Mouse (Mus musculus) 416B (cell line): ENCODE data around the gene Usp48.

Experiments used
- DNase-seq: peaks from one replicate; pipeline ENCODE4 v3.0.0; 2011; ENCODE audit warnings: low read depth

Gene Usp48

DNA sequence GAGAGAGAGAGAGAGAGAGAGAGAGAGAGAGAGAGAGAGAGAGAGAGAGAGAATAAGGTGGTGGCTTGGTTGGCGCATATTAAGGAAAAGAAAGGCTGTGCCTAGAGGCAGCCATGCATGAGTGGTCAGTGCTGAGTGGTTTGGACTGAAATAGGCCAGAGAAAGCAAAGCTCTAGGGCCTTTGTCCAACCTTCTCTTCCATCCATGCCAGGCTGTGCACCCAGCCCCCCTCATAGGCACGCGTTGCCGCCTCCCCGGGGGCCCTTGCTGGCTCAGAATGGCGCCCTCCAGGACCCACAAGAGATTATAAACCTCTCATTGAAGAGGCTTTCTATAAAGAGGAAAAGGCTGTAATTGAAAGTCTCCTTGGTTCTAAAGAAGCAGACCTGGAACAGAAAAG lies 68.0 kb downstream of the Usp48 start:
- no peak for DNase-seq

DNA sequence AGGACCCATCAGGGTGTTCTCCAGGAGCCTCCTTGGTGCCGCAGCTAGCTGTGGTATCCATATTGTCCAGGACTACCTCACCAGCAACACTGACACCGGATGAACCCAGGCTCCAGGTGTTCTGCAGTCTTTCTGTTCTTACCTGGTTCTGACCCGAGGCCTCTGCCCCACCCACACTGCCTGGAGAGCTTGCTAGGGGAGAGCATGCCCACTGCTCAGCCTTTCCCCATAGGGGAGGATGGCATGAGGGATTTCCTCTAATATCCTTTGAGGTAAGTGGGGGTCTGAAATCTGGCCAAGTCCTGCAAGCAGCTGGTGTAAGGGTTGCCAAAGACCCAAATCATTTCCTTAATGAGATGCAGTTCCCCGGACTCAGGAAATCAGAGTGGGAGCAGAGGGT lies 69.9 kb downstream of the Usp48 start:
- DNase-seq: no peak

DNA sequence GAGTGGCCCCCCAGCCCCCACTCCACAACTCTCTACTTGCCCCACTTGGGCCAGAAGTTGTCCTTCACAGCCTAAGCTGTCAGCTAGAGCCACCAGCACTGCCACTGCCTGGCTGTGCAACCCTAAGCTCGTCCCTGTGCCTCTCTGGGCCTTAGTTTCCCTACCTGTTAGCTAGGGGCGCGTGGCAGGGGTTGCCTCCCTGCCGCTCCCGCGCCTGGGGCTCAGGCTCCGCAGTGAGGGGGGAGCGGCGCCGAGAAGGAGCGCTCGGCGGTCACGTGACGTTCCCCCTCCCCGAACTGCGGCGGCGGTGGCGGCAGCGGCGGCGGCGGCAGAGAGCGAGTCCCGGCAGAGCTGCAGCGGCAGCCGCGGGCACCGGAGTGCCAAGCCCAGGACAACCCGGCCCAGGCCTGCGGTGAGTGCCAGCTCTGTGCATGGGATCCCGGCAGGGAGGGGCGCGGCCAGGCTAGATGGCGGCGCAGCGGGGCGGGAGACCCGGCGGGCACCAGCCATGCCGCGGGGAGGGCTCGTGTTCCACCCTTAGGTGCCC lies 71.0 kb downstream of the Usp48 start, which contains the start of gene Rap1gap:
TSS of gene Rap1gap (plus strand) at position 294 of the 547 bp plus-strand sequence.
- DNase-seq: no peak

DNA sequence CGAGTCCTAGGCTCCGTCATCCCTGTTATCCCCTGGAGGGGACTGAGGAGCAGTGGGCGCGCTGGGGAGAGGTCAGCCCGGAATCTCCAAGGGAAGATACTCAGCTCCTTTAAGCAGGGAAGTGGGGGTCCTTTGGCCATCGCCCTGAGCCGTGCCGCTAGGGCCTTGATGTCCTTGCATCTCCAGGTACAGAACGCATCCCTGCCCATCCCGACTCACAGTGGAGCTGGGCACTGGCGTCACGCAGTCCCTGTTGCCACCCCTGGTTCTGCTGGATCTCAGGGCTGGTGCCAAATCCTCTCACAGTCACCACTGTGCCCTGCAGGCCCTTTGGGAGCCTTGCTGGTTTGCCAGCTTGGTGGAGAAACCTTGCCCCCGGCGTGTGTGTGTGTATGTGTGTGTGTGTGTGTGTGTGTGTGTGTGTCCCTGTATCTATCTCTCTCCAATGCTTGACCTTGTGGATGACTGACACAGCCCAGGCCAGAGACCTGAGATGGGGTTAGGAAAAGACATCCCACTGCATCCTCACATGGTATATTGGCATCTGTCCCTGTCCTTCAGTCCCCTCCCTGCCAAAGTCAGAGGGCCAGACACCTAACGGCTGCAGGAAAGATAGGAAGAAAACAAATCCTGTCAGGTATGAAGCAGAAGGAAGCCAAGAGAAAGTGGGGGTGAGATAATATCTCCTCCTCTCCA lies 71.6 kb downstream of the Usp48 start:
- no peak for DNase-seq

DNA sequence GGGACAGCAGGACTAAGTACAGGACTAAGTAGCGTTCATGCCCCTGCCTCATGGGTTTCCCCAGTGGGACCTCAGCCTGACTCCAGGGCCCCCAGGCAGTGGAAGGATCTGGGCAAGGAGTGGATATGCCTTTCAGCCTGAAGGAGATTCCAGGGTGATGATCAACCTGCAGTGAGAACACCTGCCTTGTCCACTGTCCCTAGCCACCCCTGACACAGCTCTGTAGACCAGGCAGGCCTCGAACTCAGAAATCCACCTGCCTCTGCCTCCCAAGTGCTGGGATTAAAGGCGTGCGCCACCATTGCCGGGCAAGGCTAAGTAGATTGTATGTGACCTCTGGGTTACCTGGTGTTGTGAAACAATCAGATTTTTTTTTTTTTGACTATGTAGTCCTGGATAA lies 72.2 kb downstream of the Usp48 start:
- DNase-seq: no peak

DNA sequence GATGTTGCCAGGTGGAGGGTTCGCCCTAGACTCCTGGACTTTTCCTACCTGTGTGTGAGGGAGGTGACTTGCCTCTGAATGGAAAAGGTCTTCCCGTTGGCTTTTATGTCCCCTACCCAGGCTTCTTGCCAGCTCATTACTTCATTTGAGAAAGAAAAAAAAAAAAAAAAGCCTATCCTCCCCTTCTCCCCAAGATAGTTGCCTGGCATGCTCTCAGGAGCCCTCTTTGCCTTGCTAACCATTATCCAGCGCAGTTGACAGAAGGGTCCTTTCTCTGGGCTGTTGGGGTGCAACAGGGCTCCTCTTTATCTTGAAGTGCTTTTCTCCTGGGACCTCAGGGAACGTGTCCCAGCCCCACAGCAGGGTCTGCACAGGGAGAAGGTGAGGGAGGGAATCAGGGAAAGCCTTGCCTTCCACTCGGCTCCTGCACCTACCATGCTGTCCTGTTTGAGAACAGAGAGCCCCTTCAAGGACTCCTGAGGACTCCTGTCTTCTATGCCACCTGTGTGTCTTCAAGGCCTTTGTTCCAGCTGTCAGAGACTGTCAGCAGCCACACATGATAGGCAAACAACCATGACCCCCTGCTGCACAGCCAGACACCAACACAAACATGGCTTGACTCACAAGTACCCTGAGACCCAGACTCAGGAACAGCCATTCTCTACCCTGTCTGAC lies 72.9 kb downstream of the Usp48 start:
- no peak for DNase-seq

DNA sequence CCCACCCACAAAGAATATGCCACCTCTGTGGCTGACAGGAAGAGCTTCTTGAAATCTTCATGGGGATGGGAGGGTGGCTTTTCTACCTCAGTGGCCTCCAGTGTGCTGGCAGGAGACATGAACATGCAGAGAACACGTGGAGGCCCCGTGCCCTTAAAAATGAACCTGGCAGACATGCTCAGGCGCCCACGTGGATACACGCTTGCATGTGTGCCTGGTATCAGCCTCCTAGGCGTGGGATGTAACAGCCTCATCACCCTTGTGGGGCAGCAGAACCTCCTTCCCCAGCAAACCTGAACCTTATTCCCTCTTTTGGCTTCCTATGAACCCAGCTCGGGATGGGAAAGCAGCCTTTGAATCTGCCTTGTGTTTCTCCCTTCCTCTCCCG lies 73.4 kb downstream of the Usp48 start:
- DNase-seq: no peak

DNA sequence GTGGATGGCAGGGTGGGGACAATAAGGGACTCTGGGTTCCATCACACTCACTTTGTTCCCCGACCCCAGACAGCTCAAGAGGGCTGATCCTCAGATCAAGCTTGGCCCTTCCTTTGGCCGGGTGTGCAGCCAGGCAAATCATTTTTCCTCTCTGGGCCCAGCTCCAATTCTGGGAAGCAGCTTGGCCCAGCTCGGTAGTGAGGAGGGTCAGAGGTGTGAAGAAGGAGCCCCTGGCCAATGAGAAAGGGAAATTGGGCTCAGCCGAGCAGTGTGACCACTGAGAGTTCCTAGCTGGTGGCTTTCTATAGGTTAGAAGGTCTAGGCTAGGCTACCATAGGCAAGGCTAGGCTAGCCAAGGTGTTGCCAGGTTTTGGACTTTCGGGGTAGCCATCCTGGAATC lies 74.2 kb downstream of the Usp48 start:
- DNase-seq: no peak

DNA sequence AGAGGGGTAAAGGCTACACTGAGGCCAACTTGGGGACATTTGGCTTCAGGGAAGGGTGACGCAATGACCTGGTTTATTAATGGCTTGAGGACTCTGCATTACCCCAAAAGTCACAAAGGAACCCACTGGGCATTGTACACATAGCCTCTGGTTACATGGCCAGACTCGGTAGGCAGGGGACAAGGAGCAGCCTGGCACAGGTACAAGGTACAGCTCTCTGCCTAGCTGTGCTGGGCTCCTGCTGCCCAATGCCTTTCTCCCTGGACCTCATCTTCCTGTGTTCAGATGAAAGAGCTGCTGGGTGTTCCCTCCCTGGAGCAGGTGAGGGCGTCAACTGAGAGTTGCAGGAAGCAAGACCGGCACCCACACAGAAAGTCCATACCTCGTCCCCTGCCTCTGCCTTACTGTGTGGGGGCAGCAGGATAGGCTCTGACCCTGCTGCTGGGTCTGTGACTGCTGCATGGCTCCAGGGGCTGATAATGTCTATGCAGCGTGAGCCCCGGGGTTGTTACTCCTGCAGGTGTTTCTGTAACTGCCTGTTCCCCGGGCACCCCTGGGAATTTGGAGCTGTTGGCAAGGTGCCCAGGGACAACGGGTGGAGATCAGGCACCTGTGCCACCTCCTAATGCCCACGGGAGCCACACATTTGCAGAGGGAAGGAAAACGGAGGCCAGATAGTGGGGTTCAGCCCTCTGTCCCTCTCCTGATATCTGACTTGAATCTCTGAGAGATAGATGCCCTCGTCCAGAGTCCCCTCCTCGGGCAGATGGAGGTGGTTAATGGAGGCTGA lies 78.4 kb downstream of the Usp48 start:
- DNase-seq: no peak

DNA sequence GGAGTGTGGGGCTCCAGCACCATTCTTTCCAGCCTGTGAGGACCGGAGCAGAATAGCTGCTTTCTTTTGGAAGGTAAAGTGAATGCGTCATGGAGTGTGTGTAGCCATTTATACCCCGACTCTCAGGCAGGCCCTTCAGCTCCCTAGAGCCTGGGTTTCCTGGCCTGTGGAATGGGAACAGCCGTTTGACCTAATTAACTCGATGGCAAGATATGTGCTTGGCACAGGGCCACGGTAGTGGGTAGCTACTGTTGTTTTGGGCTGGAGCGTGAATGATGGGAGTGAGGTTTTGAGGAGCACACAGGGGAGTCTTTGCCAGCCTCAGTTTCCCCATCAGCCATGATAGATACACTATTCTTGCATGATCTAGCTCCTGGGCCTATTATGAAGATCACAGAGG lies 82.0 kb downstream of the Usp48 start:
- no peak for DNase-seq

DNA sequence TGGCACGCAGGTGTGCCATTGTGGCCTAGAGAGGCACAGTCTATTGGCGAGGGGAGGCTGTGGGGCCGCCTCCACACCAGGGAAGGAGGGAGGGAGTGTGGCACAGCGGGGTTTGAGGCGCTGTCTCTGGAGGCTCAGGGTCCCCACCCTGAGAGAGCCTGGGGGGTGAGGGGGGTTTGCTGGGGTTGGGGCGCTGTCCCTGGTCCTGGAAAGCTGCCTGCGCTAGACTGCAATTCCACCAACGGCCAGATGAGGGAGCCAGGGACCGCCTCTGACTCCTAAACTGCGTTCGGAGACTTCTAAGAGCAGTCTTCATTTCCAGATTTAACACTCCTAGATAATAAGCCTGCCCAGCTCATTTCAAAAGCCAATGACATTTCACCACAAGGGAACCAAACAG lies 82.5 kb downstream of the Usp48 start:
- DNase-seq: peak; percentile 55

DNA sequence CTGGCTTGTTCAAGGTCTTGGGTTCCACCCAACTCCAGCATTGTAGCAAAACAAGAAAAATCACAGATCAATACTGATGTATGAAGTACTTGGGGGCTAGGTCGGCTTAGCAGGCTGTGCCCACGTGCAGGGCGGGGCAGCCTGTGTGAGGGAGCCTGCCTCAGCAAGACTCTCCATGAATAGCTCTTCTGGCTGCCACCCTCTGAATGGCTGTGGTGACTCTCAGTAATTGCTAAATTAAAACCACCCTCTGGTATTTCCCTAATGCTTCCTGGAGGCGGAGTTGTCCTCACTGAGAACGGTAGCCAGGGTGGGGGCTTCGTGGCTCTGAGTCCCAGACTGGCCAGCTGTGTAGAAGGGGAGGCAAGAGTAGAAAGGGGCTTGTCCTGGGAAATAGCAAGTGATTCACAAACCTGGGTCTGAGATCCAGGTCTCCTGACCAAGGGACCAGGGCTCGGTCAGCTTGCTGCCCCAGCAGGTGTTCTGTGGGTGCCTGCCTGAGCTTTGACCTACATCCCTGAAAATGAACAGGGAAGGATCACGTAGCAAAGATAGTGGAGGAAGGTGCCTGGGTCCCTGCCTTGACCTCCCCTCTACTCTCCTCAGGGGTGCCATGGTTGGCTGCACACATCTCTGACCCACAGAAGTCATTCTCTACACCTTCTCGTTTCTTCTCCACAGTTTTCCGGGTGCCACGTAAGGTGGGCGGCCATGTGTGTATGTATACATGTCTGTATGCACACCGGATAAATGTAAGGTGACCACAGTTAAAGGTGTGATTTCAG lies 83.3 kb downstream of the Usp48 start:
- DNase-seq: no peak

DNA sequence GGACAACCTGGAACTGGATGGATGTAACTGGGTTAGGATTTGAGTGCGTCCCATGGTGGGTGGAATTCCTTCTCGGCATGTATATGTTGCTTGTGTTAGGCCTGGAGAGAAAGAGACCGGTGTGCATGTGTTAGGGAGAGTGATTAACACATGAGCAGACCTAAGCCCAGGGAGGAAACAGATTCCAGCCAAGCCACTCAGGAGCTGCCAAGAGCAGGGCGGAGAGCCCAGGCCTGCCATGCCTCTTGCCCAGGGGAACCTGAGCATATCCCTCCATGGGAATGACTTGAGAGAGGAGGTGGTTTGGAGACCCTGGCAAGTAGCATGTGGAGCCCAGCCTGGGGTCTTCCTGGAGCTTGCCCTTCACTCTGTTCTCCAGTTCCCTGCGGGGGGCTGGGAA lies 84.4 kb downstream of the Usp48 start:
- DNase-seq: no peak

DNA sequence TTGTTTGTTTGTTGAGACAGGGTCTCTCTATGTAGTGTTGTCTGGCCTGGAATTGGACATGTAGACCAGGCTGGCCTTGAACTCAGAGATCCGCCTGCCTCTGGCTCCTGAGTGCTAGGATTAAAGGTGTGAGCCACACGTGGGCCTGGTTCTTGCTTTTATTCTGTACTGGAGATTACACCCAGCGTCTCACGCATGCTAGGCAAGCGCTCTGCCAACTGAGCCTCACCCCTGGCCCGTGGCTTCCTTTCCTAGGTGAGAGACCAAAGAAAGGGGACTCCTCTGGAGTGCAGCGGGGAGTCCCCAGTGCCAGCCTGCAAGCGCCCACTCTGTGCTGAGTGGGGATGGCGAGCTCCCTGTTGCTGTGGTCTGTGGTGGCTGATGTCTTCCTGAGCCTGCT lies 85.0 kb downstream of the Usp48 start:
- DNase-seq: no peak

DNA sequence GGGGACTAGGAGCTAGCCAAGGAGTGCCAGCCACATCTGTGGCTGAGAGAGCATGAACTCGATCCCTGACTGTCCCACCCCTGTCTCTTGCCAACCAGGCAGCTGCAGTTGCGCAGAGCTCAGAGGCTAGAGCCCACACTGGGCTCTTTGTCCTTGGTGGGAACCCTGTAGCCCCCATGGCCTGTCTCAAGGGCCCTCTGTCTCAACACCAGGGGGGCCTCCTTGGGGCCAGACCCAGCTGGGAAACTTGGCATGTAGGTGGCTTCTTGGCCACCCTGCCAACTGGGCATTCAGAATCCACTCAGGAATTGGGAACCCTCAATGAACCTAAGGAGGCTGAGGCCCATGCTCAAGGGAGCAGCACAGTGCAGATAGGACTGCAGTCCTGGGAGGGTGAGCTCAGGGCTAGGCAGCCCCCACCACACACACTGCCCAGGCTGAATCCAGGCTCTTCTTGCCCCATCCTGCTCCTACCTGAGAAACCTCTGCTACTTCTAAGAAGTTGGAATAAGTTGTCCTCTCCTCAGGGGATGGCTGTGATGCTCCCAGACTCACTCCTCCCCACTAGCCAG lies 86.5 kb downstream of the Usp48 start:
- DNase-seq: no peak

DNA sequence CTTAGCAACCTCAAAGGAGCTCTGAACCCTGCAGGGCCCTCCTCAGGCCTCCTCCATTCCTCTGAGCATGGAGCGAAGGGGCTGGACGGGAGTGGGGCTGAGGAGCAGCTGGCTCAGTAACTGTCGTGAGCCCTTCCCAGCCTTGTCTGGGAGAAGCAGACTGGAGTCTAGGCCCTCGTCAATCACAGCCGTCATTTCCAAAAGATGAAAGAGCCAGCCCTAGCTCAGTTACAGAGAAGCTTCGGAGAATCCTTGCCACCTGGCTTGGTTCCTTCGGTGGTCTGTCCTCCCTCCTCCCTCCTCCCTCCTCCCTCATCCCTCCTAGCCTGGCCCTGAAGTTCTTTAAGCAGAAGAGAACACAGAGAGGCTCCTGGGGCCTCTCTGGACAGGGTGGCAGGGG lies 87.2 kb downstream of the Usp48 start:
- DNase-seq: no peak

DNA sequence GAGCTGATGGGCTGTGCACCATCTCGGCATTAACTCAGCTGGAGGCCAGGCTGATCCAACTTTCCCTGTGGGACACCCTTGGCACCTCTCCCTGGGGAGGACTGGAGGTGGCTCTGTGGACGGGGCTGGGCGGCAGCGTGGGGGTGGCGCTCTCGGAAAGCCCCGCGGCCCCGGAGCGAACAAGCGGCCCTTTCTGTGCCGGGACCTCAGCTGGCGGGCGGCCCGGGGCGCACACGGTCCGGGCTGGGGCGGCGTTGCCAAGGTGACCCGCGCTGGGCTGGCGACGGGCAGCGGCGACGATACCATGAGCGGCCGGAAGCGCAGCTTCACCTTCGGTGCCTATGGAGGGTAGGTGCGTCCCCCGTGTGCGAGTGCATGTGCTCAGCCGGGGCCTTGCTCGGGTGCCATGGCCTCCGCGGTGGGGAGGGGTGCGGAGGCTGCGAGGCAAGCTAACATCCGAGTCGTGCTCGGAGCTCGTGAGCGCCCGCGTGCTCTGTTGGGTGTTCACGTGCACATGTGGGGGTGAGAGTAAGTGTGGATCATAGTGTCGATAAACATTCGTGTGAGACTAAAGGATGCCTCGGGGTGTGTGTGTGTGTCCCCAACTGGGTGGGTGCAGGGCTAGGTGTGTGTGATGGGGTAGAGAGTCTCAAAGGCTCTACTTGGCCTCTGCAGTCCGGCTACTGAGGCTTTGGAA lies 88.0 kb downstream of the Usp48 start:
- no peak for DNase-seq

DNA sequence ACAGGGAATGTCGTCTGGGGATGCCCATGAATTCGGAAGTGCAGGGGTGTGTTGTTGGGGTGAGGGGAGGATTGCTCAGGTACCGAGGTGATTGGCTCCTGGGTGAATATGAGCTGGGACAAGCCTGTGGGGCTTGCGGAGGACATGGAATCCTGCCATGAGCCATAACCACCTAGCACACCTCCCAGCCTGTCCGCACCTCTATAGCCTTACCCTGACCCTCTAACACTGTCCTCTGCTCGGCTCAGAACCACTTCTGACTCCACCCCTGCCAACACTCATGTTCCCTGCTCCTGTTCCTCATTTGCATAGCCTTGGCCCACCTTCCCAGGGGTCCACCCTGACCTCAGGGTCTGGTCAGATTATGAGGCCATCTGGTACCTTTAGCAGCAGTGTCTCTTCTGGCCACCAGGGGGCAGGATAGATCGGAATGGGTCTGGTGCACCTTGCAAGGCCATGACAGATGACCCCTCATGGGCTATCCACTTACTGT lies 89.5 kb downstream of the Usp48 start:
- peak; percentile 36 for DNase-seq

DNA sequence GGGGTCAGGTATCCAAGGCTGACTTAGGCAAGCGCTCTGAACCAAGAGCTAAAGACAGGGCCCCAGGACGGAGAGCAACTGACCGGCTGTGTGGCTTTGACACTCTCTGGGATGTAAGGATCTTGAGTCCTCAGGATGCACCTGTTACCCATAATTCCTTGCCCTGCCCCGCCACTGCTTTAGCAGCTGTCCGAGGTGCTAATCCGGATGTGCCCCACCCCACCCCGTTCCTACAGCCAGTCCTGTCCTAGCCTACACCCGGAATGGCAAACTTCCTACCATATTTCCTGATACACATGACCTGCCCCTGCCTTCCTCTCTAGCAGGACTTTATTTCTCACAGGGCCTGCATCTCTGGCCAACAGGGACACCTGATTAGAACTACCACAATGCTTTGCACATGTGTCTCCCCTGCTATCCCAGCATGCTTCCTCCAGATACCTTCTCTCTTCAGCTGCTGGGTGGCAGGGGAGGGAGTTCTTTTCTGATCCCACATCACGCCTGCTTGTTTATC lies 91.3 kb downstream of the Usp48 start:
- peak; percentile 11 for DNase-seq

DNA sequence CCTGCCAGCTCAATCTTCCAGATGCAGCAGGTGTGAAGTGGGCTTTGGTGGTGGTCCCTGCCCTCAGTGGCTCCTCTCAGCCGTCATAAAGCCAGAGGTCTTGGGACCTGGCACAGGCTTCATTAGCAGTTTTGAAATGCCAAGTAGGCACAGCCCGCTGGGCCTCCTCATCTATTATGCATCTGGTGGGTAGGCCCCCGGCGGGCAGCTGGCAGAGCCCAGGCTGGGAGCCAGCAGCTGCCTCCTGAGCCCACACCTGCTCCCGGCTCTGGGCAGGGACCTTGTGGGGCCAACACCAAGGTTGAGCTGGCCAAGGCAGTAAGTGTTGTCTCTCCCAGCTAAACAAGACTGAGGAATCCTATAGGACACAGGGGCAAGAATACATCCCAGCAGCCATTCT lies 92.7 kb downstream of the Usp48 start:
- DNase-seq: no peak
